Mouse (Mus musculus): ENCODE measurements around the gene Suclg1. TPM values are rescaled to one million over a fixed set of nuclear protein-coding genes. Genes with fewer than 3 reads are reported as not detected.
A peak's percentile ranks its signal among the peaks of the same experiment; 100 is the strongest.

The Suclg1 gene
- total RNA-seq, 1 experiment from 2014 or later: 777 TPM

DNA sequence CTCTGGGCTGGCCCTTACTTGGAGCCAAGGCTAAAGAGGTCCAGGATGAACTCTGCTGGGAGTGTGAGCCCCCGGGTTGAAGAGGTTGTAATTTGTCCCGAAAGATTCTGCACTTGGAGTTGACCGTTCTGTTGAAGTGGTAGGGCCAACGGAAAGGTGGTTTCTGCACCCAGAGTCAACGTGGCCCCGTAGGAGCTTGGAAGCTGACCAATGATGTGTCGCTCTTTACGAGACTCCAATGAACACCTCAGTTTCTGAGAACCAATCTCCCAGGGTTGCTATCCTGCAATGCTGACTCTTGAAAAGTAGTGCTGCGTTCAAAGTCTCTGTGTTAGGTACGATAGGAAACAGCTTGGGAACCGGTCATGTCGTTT lies 854 bp downstream of the Suclg1 start:
- peak; percentile 49 for DNase-seq

DNA sequence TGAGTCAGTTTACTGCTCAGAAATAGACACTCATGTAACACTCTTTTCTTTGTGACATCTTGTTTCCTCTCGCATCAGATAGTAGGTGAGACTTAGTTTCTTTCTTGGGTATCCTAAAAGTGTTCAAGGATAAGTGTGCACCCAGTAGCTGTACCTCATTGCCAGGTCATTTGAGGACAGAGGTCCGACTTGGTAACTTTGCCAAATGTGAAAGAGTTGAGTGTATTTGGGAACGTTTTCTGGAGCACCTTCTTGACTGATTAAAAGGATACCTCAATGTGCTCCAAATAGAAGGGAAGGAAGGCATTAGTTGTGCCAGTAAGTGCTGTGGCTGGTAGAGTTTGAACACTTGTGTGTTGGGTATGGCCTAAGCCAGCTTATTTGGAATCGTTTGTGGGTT lies 1.7 kb downstream of the Suclg1 start:
- no peak for DNase-seq

DNA sequence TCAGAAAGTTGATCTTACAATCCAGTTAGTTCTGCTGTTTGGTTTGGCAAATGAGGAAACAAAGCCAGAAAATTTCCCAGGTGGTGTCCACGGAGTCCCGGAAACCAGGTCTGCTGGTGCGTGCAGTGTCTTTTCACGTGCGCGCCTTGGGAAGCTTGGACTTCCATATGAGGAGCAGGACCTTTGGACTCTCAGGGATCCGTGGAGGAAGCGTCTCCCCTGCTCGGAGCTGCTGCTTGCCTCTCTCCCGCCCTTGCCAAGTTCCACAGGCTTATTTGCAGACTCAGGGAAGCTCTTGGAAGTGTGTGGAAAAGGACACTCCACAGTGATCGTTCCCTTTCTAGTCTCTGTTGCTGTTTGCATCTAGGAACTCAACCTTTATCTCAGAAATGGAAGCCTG lies 3.2 kb downstream of the Suclg1 start:
- DNase-seq: no peak

DNA sequence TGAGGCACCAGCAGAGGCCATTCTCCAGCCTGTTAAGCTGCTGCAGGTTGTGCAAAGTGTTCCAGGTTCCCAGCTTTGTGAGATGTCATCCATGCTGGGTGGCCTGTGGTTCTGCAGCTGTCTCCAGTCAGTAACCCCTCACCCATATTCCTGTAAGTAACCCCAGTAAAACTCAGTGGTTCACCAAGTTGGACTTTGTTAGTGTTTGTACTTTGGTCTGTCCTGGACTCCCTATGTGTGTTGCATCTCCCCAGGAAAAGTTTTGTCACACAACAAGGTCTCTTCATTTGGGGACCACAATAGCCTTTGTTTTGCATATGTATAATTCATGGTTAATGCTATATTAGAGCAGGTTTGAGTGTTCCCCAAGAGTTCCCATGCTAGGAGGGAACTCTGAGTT lies 4.2 kb downstream of the Suclg1 start:
- no peak for DNase-seq

DNA sequence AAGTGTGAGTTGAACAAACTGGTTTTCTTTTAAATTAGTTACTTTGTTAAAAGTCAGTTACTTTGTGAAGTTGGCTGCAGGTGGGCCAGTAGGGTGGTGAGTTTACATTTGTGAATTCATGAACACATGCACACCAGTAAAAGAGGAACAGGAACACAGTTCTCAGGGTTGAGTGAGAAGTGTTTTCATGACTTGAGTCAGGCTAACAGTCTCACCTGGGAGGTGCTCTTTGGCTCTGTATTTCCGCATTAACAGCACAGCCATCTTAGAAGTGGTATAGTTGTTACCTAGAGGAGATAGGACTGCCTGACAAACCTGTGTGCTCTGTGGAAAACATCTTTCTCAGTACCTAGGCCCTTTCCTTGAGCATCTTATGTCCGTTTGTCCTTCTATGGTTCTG lies 4.8 kb downstream of the Suclg1 start:
- DNase-seq: no peak

GRCm38 (mm10) chr6:73253584-73253983 lies 5.4 kb downstream of the Suclg1 start:
- no peak for DNase-seq

DNA sequence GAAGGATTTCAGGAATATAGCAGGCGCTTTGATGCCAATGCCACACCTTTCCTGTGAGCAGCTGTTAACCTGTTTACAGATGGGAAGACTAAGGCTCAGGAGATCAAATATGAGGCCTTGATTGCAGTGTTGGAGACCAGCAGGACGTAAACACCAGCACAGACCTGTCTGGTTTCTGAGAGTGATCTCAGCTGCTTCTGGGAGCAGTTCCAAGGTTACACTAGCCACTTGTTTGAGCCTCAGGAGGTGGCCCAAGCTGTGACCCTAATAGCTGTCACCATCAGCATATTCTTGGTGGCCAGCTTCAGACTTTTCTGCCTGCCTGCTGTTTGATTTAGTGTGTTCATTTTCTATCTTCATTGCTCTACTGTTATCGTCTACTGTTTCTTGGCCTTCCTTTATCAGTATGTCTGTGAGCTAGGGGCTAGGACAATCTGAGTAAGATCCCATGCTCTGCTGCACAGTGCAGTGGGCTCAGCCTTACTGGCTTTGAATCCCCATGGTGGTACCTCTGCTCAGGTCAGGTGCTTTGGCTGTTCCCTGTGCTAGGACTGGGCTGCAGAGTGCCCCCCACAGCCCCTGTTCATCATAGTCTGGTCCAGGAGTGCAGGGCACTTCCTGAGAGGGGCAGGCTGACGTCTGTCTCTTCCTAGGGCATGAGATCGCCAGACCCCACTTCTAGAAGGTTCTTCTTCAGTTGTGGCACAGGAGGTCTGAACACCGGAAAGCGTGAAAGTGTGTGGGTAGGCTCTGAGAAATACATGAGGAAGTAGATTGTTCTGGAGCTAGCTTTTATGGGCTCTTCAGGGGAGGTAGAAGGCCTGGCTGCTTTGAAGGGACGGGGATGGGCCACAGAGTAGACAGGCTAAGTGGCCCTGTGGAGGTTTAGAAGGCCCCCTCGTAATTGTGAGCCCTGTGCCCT lies 6.4 kb downstream of the Suclg1 start:
- DNase-seq: no peak

GRCm38 (mm10) chr6:73257068-73257467 lies 8.9 kb downstream of the Suclg1 start:
- DNase-seq: no peak

- DNase-seq: no peak
Measured at GRCm38 (mm10) chr6:73260110-73260509, 11.9 kb downstream of the Suclg1 start.

GRCm38 (mm10) chr6:73264801-73265200 lies 16.6 kb downstream of the Suclg1 start:
- no peak for DNase-seq

- no peak for DNase-seq
Measured at GRCm38 (mm10) chr6:73267738-73268311, 19.6 kb downstream of the Suclg1 start.

- DNase-seq: no peak
Measured at GRCm38 (mm10) chr6:73269374-73269773, 21.2 kb downstream of the Suclg1 start.

GRCm38 (mm10) chr6:73271546-73272091 lies 23.4 kb downstream of the Suclg1 start:
- DNase-seq: peak; percentile 42

- DNase-seq: no peak
Measured at GRCm38 (mm10) chr6:73275002-73275401, 26.8 kb downstream of the Suclg1 start.

DNA sequence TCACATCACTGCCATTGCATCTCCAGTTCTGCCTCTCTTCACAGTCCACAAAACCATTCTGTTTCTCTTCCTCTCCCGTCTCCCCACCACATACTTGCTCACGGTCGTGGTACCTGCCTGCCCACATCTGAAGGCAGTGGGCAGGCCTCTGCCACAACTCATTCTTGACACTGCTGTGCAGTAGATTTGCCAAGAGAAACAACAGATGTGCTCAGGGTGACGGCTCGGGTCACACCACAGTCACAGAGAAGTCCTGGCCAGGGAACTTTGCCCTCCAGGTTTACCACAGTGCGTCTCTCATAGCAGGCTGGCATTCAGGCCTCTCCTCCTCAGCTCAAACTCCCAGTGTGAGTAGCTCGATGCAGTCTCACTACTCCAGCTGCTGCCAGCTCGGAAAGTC lies 31.5 kb downstream of the Suclg1 start:
- DNase-seq: peak; percentile 48

DNA sequence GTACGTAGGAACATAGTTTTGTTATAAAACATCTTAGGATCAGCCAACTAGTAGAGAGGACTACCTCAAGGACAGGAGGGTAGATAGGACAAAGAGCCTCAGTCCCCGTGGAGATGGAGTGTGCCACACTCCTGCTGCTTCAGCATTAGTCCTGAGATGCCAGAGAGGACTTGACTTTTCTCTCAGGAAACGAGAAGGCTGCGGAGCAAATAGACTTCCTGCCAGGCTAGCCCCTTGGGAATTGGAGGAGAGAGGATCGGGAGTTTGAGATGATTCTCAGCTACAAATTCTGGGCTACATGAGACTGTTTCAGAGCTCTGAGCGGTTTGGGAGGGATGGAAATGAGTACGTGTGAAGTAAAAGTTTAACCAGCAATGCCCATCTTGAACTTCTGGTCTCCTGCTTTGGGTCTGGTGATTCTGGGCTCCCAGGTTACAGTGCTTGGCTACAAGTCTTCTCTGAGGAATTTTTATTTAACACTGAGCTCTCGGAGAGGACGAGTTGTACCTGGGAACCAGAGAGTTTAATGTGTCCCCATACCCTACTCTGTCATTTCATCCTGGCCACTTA lies 32.4 kb downstream of the Suclg1 start:
- DNase-seq: peak; percentile 59

DNA sequence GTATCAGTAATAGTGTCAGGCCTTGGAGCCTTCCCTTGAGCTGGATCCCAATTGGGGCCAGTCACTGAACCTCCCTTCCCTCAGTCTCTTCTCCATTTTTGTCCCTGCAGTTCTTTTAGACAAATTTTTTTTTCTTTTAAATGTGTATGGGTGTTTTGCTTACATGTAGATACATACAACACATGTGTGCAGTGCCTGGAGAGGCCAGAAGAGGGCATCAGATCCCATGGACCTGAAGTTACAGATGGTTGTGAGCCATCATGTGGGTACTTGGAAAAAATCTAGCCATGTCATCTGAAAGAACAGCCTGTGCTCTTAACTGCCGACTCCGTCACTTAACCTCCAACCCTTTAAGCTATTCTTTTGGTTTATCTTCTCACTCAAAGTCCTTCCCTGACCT lies 38.1 kb downstream of the Suclg1 start:
- DNase-seq: no peak

- DNase-seq: no peak
Measured at GRCm38 (mm10) chr6:73306837-73307236, 58.7 kb downstream of the Suclg1 start.

- DNase-seq: no peak
Measured at GRCm38 (mm10) chr6:73308685-73309520, 60.7 kb downstream of the Suclg1 start.

DNA sequence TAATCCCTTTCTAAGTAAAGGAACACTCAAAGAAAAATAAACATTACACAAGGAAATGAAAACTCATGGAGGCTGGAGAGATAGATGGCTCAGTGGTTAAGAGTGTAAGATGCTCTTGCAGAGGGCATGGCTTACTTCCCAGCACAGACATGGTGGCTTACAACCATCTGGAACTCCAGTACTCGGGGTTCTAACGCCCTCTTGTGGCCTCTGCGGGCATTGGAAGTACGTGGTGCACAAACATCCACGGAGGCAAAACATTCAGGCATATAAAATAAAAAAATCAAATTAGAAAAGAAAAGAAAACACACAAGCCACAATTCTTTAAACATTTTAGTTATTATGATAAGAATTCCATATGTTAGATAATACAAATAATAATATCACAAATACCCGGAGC lies 63.2 kb downstream of the Suclg1 start:
- no peak for DNase-seq

DNA sequence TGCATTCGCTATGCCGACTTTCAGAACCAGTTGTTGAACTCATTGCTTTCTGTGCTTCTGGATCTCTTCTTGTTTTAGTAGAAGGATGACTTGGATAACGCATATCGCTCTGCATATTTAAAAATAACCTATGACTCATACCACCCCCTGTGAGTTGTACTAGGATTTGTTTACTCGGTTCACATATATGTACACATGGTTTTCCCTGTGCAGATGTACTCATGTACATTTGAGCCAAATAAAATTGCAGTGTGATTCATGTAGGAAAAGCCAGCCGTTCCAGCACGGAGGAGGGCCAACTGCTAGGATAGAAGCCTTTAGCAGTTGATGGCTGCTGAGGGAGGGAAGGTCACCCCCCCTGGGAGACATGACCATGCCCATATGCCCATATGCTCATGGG lies 63.6 kb downstream of the Suclg1 start:
- DNase-seq: no peak

GRCm38 (mm10) chr6:73314923-73315603 lies 66.9 kb downstream of the Suclg1 start:
- DNase-seq: peak; percentile 87
